Mouse (Mus musculus) CH12.LX (cell line): ENCODE data around the gene Ensa.

Experiments used
- E2F4 ChIP-seq: IDR thresholded peaks from 2 replicates; pipeline ENCODE4 v1.6.1; 2011; ENCODE audit warnings: low read depth, low read length, improper control_type of control experiment; ENCODE audit not compliant: insufficient replicate concordance
- GABPA ChIP-seq: IDR thresholded peaks from 2 replicates; pipeline ENCODE4 v1.6.1; 2012; ENCODE audit warnings: low read depth, low read length, improper control_type of control experiment, inconsistent platforms; ENCODE audit not compliant: insufficient replicate concordance
- MAX ChIP-seq: IDR thresholded peaks from 2 replicates; pipeline ENCODE4 v1.6.1; 2011; ENCODE audit warnings: low read length, improper control_type of control experiment
- NRF1 ChIP-seq: IDR thresholded peaks from 2 replicates; pipeline ENCODE4 v1.6.1; 2014; ENCODE audit warnings: low read depth, mild to moderate bottlenecking, inconsistent platforms, low read length, improper control_type of control experiment, moderate library complexity
- POLR2A ChIP-seq: IDR thresholded peaks from 2 replicates; pipeline ENCODE4 v1.6.1; 2011; ENCODE audit warnings: low read depth, mild to moderate bottlenecking, improper control_type of control experiment, low read length
- TCF12 ChIP-seq: IDR thresholded peaks from 2 replicates; pipeline ENCODE4 v1.6.1; 2014; ENCODE audit warnings: low read depth, mild to moderate bottlenecking, inconsistent platforms, low read length, improper control_type of control experiment
- ZNF384 ChIP-seq: IDR thresholded peaks from 2 replicates; pipeline ENCODE4 v1.6.1; 2012; ENCODE audit warnings: low read depth, low read length, improper control_type of control experiment, inconsistent platforms

GRCm38 (mm10) chr3:95621241-95621640 is 3.6 kb upstream of the Ensa start:
- TF ChIP-seq ZNF384 (no peak), NRF1 (no peak), POLR2A (no peak), E2F4 (no peak), TCF12 (no peak), MAX (no peak), GABPA (no peak)
